Mouse (Mus musculus): ENCODE results near the gene Kcnn3.

Gene Kcnn3

DNA sequence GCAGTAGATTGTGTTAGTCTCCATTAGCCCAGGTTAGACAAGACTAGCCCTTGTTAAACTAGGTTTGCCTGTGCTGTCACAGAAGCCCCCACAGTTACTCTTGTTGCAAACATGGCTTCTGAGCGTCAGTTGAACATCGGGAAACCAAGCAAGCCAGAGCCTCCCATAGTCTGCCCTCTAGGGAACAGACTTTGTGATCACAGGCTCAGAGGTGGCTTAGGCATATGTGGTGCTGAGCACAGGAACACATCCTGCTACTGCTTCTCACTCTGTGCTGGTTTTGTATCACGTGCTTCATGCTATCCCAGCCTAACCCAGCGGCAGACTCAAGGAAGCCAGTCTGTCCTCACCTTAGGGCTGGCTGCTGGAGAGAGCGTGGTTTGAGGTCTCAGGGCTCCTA is 92.1 kb downstream of the Kcnn3 start:
- no peak for TF ChIP-seq GATA4 (IDR thresholded peaks at IDR 0.05; ENCODE audit: insufficient replicate concordance, low read length)

DNA sequence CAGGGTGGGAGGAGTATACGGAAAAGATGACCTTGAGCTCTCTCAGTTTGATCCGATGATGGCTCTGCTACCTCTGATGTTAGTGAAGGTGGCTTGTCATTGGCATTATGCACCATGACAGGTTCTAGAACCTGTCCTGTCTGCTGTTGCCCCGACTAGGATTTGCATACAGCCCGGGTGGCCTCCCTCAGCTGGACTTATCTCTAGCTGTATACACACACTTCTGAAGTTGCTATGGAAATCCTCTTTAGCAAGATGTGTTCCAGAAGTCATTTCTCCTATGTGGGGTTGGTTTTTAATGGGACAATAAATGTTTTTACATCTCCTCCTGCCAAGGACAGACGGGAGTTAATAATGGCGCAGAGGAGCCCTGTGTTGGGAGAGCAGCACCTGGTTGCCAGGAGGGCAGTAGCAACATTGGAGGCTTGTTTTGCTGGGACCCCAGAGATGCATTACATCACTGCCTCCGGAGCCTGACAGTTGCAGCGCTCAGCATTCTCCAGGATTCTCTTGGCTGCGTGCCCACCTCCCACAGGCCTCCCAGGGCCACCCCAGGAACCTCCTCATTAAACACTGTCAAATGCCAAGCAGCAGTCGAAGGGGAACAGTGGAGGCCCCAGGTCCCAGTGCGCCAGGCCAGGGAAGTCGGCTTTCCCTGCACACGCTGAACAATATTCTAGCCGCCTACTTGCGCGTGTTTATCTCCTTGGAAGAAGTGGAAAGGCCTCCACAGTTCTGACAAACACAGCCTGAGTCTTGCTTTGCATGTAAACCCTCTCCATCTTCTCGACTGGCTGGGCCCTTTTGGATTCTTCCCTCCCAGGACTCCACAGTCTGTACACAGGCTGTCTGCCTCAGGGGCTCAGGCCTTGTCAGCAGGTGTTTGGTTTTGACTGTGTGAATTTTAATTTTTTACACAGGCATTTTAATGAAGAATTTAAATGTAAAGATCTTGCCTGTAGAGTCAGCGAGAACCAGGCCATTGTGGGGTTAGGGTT is 93.9 kb downstream of the Kcnn3 start:
- TF ChIP-seq GATA4 (IDR thresholded peaks at IDR 0.05; ENCODE audit: insufficient replicate concordance, low read length), result no peak

DNA sequence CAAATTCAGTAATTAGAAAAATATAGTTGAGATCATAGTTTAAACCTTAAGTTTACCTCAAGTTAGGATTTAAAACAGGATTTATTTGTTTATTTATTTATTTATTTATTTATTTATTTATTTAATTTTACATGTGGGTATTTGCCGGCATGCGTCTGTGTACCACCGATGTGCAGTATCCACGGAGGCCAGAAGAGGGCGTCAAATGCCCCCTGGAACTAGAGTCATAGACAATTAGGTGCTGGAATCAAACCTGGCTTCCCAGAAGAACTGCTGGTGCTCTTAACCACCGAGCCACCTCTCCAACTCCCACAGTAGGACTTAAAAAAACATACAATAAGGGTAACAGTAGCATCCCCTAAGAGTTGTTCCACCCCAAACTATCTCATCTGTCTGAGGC is 96.9 kb downstream of the Kcnn3 start:
- no peak for TF ChIP-seq GATA4 (IDR thresholded peaks at IDR 0.05; ENCODE audit: insufficient replicate concordance, low read length)

DNA sequence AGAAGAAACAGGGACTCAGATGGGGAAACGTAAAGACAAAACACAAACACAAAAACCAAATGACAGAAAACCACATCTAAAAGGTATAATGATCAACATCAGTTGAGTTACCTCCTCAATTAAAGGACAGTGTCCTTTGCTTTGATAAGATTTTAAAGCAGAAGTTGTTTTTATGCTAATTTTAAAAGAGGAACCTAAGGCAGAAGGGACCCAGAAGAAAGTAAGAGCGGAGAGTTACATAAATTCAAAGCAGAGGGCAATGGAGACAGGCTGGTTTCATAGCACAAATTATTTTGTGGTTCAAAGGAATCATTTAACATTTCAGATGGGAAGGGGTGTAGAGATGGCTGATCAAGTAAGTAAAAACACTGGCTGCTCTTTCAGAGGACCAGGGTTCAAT is 97.4 kb downstream of the Kcnn3 start:
- no peak for TF ChIP-seq GATA4 (IDR thresholded peaks at IDR 0.05; ENCODE audit: insufficient replicate concordance, low read length)

- TF ChIP-seq GATA4 (IDR thresholded peaks at IDR 0.05; ENCODE audit: insufficient replicate concordance, low read length), result no peak
Measured at GRCm38 (mm10) chr3:89622825-89623224, 102.9 kb downstream of the Kcnn3 start.

GRCm38 (mm10) chr3:89623531-89623930 is 103.6 kb downstream of the Kcnn3 start:
- TF ChIP-seq GATA4 (IDR thresholded peaks at IDR 0.05; ENCODE audit: insufficient replicate concordance, low read length), result no peak

- no peak for TF ChIP-seq GATA4 (IDR thresholded peaks at IDR 0.05; ENCODE audit: insufficient replicate concordance, low read length)
Measured at GRCm38 (mm10) chr3:89624001-89624400, 104.0 kb downstream of the Kcnn3 start.

DNA sequence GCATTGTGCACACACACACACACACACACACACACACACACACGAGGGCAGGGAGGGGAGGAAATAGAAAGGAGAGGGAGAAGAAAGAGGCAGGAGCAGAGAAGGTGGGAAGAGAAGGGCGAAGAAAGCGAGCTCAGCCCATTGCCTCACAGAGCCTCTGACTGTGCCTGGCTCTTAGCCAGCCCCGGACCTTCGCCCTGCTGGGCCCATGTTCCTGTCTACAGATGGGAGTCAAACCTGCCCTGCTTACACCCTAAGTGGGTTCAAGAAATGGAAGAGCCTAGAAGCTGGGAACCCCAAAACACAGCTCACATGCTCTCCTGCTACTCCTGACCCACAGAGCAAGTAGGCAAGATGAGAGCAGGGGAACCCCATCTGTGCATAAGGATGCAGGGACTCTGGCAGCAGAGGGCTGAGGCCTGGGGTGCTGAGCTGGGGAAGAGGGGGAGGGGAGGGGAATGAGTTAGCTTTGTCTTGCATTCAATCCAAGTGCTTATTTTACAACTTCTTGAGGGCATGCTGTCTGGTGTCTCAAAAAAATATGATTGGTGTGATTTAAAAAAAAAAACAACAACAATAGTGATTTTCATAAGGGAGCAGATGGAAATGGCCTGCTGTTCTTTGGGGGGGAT is 105.0 kb downstream of the Kcnn3 start:
- TF ChIP-seq GATA4 (IDR thresholded peaks at IDR 0.05; ENCODE audit: insufficient replicate concordance, low read length), result no peak

DNA sequence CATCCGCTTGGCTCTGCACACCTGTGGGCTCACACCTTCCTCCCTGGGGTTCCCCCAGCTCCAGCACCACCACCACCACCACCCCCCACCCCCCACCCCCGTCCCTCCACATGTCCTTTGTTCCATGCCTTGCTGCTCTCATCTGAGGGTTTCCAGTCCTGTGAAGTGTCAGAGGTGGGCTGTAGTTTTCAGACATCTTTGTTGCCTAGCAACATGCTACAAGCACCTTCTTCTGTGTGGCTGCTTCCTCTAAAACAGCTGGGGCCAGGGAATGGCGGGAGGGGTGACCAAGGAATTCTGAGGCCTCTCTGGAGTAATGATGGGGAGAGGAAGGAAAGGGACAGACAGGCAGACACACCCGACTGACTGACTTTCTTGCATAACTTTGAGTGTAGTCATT is 106.6 kb downstream of the Kcnn3 start:
- no peak for TF ChIP-seq GATA4 (IDR thresholded peaks at IDR 0.05; ENCODE audit: insufficient replicate concordance, low read length)

- TF ChIP-seq GATA4 (IDR thresholded peaks at IDR 0.05; ENCODE audit: insufficient replicate concordance, low read length), result no peak
Measured at GRCm38 (mm10) chr3:89629811-89630210, 109.8 kb downstream of the Kcnn3 start.

GRCm38 (mm10) chr3:89631750-89632149 is 111.8 kb downstream of the Kcnn3 start:
- no peak for TF ChIP-seq GATA4 (IDR thresholded peaks at IDR 0.05; ENCODE audit: insufficient replicate concordance, low read length)

- TF ChIP-seq GATA4 (IDR thresholded peaks at IDR 0.05; ENCODE audit: insufficient replicate concordance, low read length), result no peak
Measured at GRCm38 (mm10) chr3:89633531-89633930, 113.6 kb downstream of the Kcnn3 start.

DNA sequence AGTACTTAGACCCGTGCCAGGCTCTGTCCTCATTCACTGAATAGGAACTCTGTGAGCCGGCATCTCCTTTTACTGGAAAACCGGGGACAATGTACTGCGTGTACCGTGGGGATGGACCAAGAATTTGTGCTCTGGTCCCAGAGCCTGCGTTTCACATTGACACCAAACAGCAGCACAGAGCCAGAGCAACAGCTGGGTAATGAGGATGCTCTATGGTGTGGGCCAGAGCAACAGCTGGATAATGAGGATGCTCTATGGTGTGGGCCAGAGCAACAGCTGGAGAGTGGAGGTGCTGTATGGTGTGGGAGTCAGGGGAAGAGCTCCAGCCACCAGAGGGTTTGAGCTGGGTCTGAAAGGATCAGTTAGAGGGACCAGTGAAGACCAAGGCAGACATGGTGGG is 114.0 kb downstream of the Kcnn3 start:
- no peak for TF ChIP-seq GATA4 (IDR thresholded peaks at IDR 0.05; ENCODE audit: insufficient replicate concordance, low read length)

DNA sequence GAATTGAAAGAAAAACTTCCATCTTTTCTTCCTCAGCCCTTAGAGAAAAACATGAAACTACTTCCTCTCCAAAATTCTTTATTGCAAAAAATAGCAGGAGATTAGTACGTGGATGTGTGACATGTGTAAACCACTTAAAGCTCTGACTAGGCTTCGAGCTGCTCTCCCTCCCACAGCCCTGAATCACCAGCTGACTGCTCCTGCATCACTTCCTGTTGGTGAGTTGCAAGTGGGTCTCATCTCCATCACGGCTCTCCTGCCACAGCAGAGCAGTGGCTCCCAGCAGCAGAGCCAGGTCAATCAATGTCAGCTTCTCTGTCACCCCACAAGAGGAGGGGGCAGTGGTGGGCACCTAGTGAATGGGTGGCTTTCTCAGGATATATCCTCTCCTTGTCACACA is 120.8 kb downstream of the Kcnn3 start:
- TF ChIP-seq GATA4 (IDR thresholded peaks at IDR 0.05; ENCODE audit: insufficient replicate concordance, low read length), result no peak

- no peak for TF ChIP-seq GATA4 (IDR thresholded peaks at IDR 0.05; ENCODE audit: insufficient replicate concordance, low read length)
Measured at GRCm38 (mm10) chr3:89643391-89643790, 123.4 kb downstream of the Kcnn3 start.

- TF ChIP-seq GATA4 (IDR thresholded peaks at IDR 0.05; ENCODE audit: insufficient replicate concordance, low read length), result no peak
Measured at GRCm38 (mm10) chr3:89646813-89647255, 126.9 kb downstream of the Kcnn3 start.
